Mouse (Mus musculus) embryonic facial prominence, embryonic 12.5 days (tissue): ENCODE data around the gene Cd164. TPM values are rescaled to one million over a fixed set of nuclear protein-coding genes. Genes with fewer than 3 reads are reported as not detected.

Source experiments
- ATAC-seq: fragments of 200-750 bp; cut with Nextera tagmentation; 2 replicates; pipeline ENCODE4 v1.8.0; 2017; ENCODE audit not compliant: insufficient number of reproducible peaks, insufficient read depth, low FRiP score, low TSS enrichment
- H3K27ac ChIP-seq: fragments of 300-500 bp; sonication (generic); 2 replicates; pipeline ENCODE4 v1.5.1; 2016; ENCODE audit warnings: mild to moderate bottlenecking
- H3K27me3 ChIP-seq: fragments of 300-500 bp; sonication (generic); 2 replicates; pipeline ENCODE4 v1.6.1; 2016; ENCODE audit warnings: mild to moderate bottlenecking, moderate library complexity
- H3K36me3 ChIP-seq: fragments of 300-500 bp; sonication (generic); 2 replicates; pipeline ENCODE4 v1.6.1; 2016; ENCODE audit warnings: mild to moderate bottlenecking
- H3K4me1 ChIP-seq: fragments of 300-500 bp; sonication (generic); 2 replicates; pipeline ENCODE4 v1.6.1; 2016
- H3K4me2 ChIP-seq: fragments of 300-500 bp; sonication (generic); replicated peaks from 2 replicates; pipeline ENCODE4 v1.6.1; 2016; ENCODE audit warnings: mild to moderate bottlenecking, moderate library complexity
- H3K4me3 ChIP-seq: fragments of 300-500 bp; sonication (generic); 2 replicates; pipeline ENCODE4 v1.5.1; 2016; ENCODE audit warnings: mild to moderate bottlenecking
- H3K9ac ChIP-seq: fragments of 300-500 bp; sonication (generic); 2 replicates; pipeline ENCODE4 v1.6.1; 2016; ENCODE audit warnings: mild to moderate bottlenecking, moderate library complexity
- H3K9me3 ChIP-seq: fragments of 300-500 bp; sonication (generic); 2 replicates; pipeline ENCODE4 v1.6.1; 2016; ENCODE audit warnings: mild to moderate bottlenecking, moderate library complexity
- WGBS: fragments of 180-500 bp; shearing (Covaris S2); methylation state at CpG from one replicate; pipeline ENCODE4 v1.1.7; 2016; 5-methylcytosine and 5-hydroxymethylcytosine counted together
- polyA plus RNA-seq: library from polyadenylated mRNA; unstranded; fragments of >200 nt; fragmentation: Nextera tagmentation; extraction: Ambion mirVana; gene quantifications from 2 replicates; pipeline ENCODE4 v1.2.1, GENCODE M21; 2016

The Cd164 gene
- polyA plus RNA-seq, 1 experiment from 2014 or later, result 178 TPM

GRCm38 (mm10) chr10:41576328-41576833 is 57.2 kb downstream of the Cd164 start:
- 78% methylated on average over 7 of the region's 7 CpGs for WGBS
- no peak overlapping the region for H3K9ac ChIP-seq
- H3K27me3 ChIP-seq, result no peaks in the 10 kb centered on the region
- no peak for ATAC-seq
- H3K4me2 ChIP-seq, result no peak overlapping the region
- no peaks in the 10 kb centered on the region for H3K9me3 ChIP-seq
- no peak overlapping the region for H3K4me3 ChIP-seq
- H3K36me3 ChIP-seq, result no peaks in the 10 kb centered on the region
- H3K4me1 ChIP-seq, result peaks cover 4% of the 10 kb centered on the region; the same call in 1 of the 2 replicates
- no peak overlapping the region for H3K27ac ChIP-seq

DNA sequence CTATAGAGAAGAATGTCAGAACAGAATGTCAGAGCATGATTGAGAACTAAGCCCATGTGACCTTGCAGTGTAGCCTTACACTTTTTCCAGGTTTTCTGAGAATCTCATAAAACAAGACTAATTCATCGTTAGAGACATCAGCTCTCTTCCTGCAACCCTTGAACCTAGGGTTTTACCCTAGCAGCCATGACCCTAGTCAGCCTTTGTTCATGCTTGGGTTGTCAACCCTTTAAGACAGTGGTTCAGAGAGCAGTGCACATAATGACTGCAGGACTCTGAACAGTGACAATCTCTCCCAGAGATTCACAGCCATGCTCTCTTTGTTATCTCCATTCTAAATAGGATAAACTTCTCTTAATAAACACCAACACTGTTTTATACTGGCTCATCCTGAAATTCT is 59.3 kb downstream of the Cd164 start:
- Histone ChIP-seq H3K4me1 (peaks cover 11% of the 10 kb centered on the region; the same call in 1 of the 2 replicates), H3K4me3 (no peak overlapping the region), H3K27ac (no peak overlapping the region), H3K27me3 (no peaks in the 10 kb centered on the region), H3K9ac (no peak overlapping the region), H3K9me3 (no peaks in the 10 kb centered on the region), H3K4me2 (no peak overlapping the region), H3K36me3 (no peaks in the 10 kb centered on the region)
- 63% methylated on average over 1 of the region's 1 CpGs for WGBS
- ATAC-seq, result no peak

GRCm38 (mm10) chr10:41580441-41580840 is 61.2 kb downstream of the Cd164 start:
- Histone ChIP-seq H3K9ac (no peak overlapping the region), H3K4me3 (no peak overlapping the region), H3K27ac (no peak overlapping the region), H3K4me2 (no peak overlapping the region), H3K36me3 (no peaks in the 10 kb centered on the region), H3K4me1 (peaks cover 11% of the 10 kb centered on the region; the same call in 1 of the 2 replicates), H3K27me3 (no peaks in the 10 kb centered on the region), H3K9me3 (no peaks in the 10 kb centered on the region)
- WGBS, result 78% methylated on average over 4 of the region's 4 CpGs
- ATAC-seq, result no peak

Other genes with a start within 250 kb of the Cd164 start
- 13.3 and 15.2 TPM in 2 replicates for gene Fig4, start 216.2 kb upstream of the Cd164 start, polyA plus RNA-seq
- 0.04 TPM in 1 of 2 replicates, not detected in the other for gene Ak9, start 215.4 kb upstream of the Cd164 start, polyA plus RNA-seq
- 21.6 and 23.9 TPM in 2 replicates for gene Zbtb24, start 69.0 kb upstream of the Cd164 start, polyA plus RNA-seq
- gene Mical1, start 43.1 kb upstream of the Cd164 start, polyA plus RNA-seq, result 50.8 and 55.6 TPM in 2 replicates
- gene Smpd2, start 29.0 kb upstream of the Cd164 start, polyA plus RNA-seq, result 57.9 and 59.8 TPM in 2 replicates
- 0.55 and 1.2 TPM in 2 replicates for gene Ppil6, start 29.0 kb upstream of the Cd164 start, polyA plus RNA-seq
- gene Ccdc162, start 197.2 kb downstream of the Cd164 start, polyA plus RNA-seq, result 0.91 and 0.93 TPM in 2 replicates